Mouse (Mus musculus): ENCODE data around the gene Gpn1. TPM values are rescaled to one million over a fixed set of nuclear protein-coding genes. Genes with fewer than 3 reads are reported as not detected.

Gpn1 gene
- 50.3 and 55.3 TPM in 2 replicates for polyA plus RNA-seq (2014; fragmentation: Nextera tagmentation; extraction: Ambion mirVana)

DNA sequence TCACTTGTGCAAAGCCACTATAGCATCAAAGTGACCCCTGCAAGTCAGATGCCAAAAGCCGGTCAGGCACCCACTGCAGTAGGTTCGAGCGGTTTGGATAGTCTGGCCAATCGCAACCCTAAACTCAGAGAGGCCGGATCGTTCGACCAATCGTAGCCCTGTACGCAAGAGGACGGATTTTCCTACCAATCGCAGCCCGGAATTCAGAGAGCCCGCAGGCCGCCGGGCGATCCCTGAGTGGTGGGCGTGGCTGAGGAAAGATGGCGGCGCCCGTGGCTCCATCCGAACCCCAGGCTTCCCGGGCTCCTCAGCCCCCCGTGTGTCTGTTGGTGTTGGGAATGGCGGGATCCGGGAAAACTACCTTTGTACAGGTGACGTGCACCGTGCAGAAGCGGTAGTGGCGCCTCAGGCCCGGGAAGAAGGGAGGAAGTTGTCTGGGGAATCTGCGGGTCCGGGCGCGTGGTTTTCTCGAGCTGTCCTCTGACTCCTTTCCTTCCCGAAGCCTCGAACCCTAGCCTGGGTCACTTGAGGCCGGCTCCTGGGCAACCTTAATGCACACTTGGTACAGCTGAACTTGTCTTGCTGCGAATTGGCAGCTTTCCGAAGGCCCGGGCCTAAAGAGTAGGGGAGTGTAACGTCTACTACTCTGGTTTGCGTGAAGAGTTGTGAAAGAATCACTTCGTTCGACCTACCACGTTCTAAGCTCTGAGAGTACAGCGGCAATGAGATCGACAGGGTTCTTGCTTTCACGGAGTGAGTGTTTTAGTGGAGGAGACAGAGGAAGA lies at the start of gene Gpn1:
Gene Gpn1 (plus strand): TSS at position 229 of the 785 bp plus-strand sequence.
- DNase-seq (ENCODE audit: low spot score) (peak; percentile 85), ATAC-seq (replicated peaks; ENCODE audit: low FRiP score) (peak; percentile 100)
- Histone ChIP-seq H3K36me3 (ENCODE audit: control insufficient read depth, insufficient read depth, low read length) (peaks cover 23% of the 10 kb centered on the region; the same call in 1 of the 2 replicates), H3K9me3 (ENCODE audit: control insufficient read depth, low read length) (no peaks in the 10 kb centered on the region), H3K27ac (ENCODE audit: low read depth, low read length) (no peak within 1 kb of the TSS), H3K4me1 (replicated peaks; ENCODE audit: control insufficient read depth, insufficient read depth, low read length) (peaks cover 7% of the 10 kb centered on the region), H3K4me3 (ENCODE audit: low read depth, low read length) (peak within 1 kb of the TSS; percentile 88), H3K4me2 (peak within 1 kb of the TSS; percentile 84), H3K27me3 (replicated peaks; ENCODE audit: control insufficient read depth, insufficient read depth, low read length) (no peaks in the 10 kb centered on the region), H3K9ac (ENCODE audit: low read depth, low read length) (peak within 1 kb of the TSS; percentile 86)
- WGBS, result under 1% methylated on average over 49 of the region's 49 CpGs

DNA sequence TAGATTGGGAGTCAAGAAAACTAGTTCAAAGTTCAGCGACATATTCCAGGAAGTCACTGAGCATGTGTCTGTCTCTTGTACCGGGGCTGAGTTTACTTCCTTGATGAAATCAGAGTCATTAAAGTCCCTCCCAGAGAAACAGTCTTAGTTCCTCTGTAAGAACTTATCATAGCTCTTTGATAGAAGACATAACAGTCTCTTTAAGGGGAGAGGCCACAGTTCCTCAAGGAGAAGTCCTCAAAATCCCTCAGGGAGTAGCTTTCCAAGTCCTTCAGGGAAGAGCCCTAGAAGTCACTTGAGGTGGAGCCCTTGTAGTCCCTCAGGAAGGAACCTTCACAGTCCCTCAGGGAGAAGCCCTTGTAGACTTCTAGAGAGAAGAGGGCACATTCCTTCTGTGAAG lies 43.2 kb upstream of the Gpn1 start:
- ATAC-seq (replicated peaks; ENCODE audit: low FRiP score) (no peak), DNase-seq (ENCODE audit: low spot score) (no peak)
- H3K27me3 ChIP-seq (replicated peaks; ENCODE audit: control insufficient read depth, insufficient read depth, low read length), result no peaks in the 10 kb centered on the region
- H3K27ac ChIP-seq (ENCODE audit: low read depth, low read length), result no peak overlapping the region; the same call in 1 of the 2 replicates
- 56% methylated on average over 2 of the region's 2 CpGs for WGBS
- no peak overlapping the region; the same call in 1 of the 2 replicates for H3K4me2 ChIP-seq
- no peak overlapping the region; the same call in 1 of the 2 replicates for H3K4me3 ChIP-seq (ENCODE audit: low read depth, low read length)
- no peaks in the 10 kb centered on the region for H3K9me3 ChIP-seq (ENCODE audit: control insufficient read depth, low read length)
- peaks cover 9% of the 10 kb centered on the region for H3K4me1 ChIP-seq (replicated peaks; ENCODE audit: control insufficient read depth, insufficient read depth, low read length)
- H3K9ac ChIP-seq (ENCODE audit: low read depth, low read length), result no peak overlapping the region
- H3K36me3 ChIP-seq (ENCODE audit: control insufficient read depth, insufficient read depth, low read length), result no peaks in the 10 kb centered on the region

DNA sequence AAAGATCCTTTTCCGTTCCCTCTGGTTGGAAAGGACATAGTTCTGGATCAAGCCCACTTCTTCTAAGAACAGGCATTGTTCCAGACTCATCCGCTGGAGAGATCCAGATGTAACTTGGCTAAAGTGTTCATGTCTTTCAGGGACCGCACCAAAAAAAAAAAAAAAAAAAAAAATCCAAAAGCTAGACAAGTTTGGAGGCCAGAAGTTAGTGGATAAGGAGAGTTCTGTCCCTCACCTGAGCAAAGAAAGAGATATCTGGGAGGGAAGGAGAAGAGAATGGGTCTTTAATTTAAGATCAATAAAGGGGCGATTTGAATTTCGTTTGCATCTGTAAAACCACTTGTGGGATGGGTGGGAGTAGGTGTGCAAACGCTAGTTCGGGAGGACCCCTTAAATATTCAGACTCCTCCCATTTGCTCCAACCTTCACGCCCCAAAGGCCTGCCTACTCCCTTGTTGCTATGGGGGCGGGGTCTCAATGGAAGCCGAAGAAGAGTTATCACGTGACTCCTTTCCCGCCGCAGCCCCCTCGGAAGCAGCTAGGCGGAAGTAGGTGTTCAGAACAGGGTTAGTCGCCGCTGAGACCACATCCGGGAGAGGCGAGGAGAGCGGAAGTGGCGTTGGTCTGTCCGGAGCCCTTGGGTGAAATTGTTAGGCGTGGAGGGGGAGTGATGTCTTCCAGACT lies 42.5 kb upstream of the Gpn1 start, which contains the start of gene Zfp512:
Gene Zfp512 (plus strand): TSS at position 554 of the 684 bp plus-strand sequence.
- Histone ChIP-seq H3K27me3 (replicated peaks; ENCODE audit: control insufficient read depth, insufficient read depth, low read length) (no peaks in the 10 kb centered on the region), H3K4me3 (ENCODE audit: low read depth, low read length) (peak within 1 kb of the TSS; percentile 63), H3K4me2 (peak within 1 kb of the TSS; percentile 96), H3K9me3 (ENCODE audit: control insufficient read depth, low read length) (no peaks in the 10 kb centered on the region), H3K27ac (ENCODE audit: low read depth, low read length) (peak within 1 kb of the TSS; percentile 49; the same call in 1 of the 2 replicates), H3K9ac (ENCODE audit: low read depth, low read length) (peak within 1 kb of the TSS; percentile 76), H3K36me3 (ENCODE audit: control insufficient read depth, insufficient read depth, low read length) (no peaks in the 10 kb centered on the region), H3K4me1 (replicated peaks; ENCODE audit: control insufficient read depth, insufficient read depth, low read length) (peaks cover 9% of the 10 kb centered on the region)
- DNase-seq (ENCODE audit: low spot score) (peak; percentile 92), ATAC-seq (replicated peaks; ENCODE audit: low FRiP score) (peak; percentile 99)
- WGBS, result 7% methylated on average over 23 of the region's 23 CpGs

DNA sequence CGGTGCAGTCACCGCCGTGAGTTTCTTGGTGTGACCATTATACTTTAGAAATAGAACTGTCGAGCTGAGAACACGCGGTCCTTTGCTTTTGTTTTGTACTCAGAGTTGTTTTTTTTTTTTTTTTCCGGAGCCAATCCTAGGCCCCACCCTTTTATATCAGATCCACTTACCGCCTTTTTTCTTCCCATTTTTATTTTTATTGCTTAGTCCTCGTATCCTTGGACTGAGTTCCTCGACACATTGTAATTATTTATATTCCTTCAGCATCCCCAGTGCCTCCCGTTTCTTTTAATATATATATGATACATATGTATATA lies 42.0 kb upstream of the Gpn1 start:
- no peaks in the 10 kb centered on the region; the same call in 1 of the 2 replicates for H3K36me3 ChIP-seq (ENCODE audit: control insufficient read depth, insufficient read depth, low read length)
- ATAC-seq (replicated peaks; ENCODE audit: low FRiP score), result peak; percentile 45; the same call in 1 of the 2 replicates
- under 1% methylated on average over 11 of the region's 11 CpGs for WGBS

DNA sequence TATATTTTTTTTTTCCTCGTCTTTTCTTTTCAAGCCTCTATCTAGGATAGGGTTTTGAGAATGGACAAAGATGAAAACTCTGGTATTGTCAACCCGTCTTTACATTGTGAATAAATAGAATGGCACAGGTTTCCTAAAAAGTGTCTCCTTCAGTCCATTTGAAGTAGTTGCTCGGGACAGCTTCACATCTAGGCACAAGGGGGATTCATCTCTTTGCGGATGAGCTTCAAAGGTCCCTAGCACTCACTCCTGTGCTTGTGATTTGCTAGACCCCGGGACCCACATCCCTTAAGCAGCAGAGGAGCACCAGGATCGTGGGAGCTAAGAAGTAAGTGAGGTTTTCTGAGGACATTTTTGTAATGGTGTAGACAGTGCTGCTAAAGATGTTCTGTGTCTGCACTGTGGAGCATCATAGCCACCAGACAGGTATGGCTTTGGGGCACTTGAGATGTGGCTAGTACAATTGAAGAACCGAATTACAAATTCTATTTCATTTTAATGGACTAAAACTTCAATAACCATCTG lies 41.6 kb upstream of the Gpn1 start:
- peak; percentile 36 for DNase-seq (ENCODE audit: low spot score)
- H3K4me3 ChIP-seq (ENCODE audit: low read depth, low read length), result peak overlapping the region; percentile 63
- no peaks in the 10 kb centered on the region; the same call in 1 of the 2 replicates for H3K36me3 ChIP-seq (ENCODE audit: control insufficient read depth, insufficient read depth, low read length)
- WGBS, result 10% methylated on average over 7 of the region's 7 CpGs
- peak overlapping the region; percentile 96 for H3K4me2 ChIP-seq
- H3K9ac ChIP-seq (ENCODE audit: low read depth, low read length), result peak overlapping the region; percentile 76
- H3K9me3 ChIP-seq (ENCODE audit: control insufficient read depth, low read length), result no peaks in the 10 kb centered on the region
- H3K27ac ChIP-seq (ENCODE audit: low read depth, low read length), result no peak overlapping the region
- H3K27me3 ChIP-seq (replicated peaks; ENCODE audit: control insufficient read depth, insufficient read depth, low read length), result no peaks in the 10 kb centered on the region
- no peak for ATAC-seq (replicated peaks; ENCODE audit: low FRiP score)
- H3K4me1 ChIP-seq (replicated peaks; ENCODE audit: control insufficient read depth, insufficient read depth, low read length), result peaks cover 9% of the 10 kb centered on the region

More for the DNA sequence above, 42.0 kb upstream of the Gpn1 start:
- Histone ChIP-seq H3K4me1 (replicated peaks; ENCODE audit: control insufficient read depth, insufficient read depth, low read length) (peaks cover 9% of the 10 kb centered on the region), H3K4me3 (ENCODE audit: low read depth, low read length) (peak overlapping the region; percentile 63), H3K27me3 (replicated peaks; ENCODE audit: control insufficient read depth, insufficient read depth, low read length) (no peaks in the 10 kb centered on the region), H3K4me2 (peak overlapping the region; percentile 96), H3K9me3 (ENCODE audit: control insufficient read depth, low read length) (no peaks in the 10 kb centered on the region), H3K9ac (ENCODE audit: low read depth, low read length) (peak overlapping the region; percentile 67), H3K27ac (ENCODE audit: low read depth, low read length) (0 out of 2 replicates have a peak overlapping the region, but pooled peaks have one; percentile 49)
- no peak for DNase-seq (ENCODE audit: low spot score)

DNA sequence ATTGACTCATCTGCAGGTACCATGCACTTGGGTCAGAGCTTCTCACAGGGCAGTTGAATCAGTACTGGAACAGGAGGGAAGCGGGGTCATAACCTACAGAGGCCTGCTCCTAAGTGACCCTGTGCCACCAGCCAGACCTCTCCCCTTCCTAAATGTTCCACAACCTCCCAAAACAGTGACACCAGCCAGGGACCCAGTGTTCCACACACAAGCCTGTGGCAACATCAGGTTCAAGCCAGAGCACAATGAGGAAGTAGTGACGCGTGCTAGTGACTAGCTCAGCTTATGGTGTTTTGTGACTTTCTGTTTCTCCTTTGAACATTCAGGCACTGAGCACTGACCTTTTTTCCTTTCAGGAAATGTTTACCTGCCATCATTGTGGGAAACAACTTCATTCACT lies 26.7 kb upstream of the Gpn1 start:
- Histone ChIP-seq H3K4me1 (replicated peaks; ENCODE audit: control insufficient read depth, insufficient read depth, low read length) (no peaks in the 10 kb centered on the region), H3K9me3 (ENCODE audit: control insufficient read depth, low read length) (no peaks in the 10 kb centered on the region), H3K27me3 (replicated peaks; ENCODE audit: control insufficient read depth, insufficient read depth, low read length) (no peaks in the 10 kb centered on the region), H3K36me3 (ENCODE audit: control insufficient read depth, insufficient read depth, low read length) (peaks cover 35% of the 10 kb centered on the region), H3K4me2 (no peak overlapping the region), H3K9ac (ENCODE audit: low read depth, low read length) (no peak overlapping the region), H3K27ac (ENCODE audit: low read depth, low read length) (no peak overlapping the region), H3K4me3 (ENCODE audit: low read depth, low read length) (no peak overlapping the region)
- ATAC-seq (replicated peaks; ENCODE audit: low FRiP score), result no peak
- no peak for DNase-seq (ENCODE audit: low spot score)
- WGBS, result 89% methylated on average over 3 of the region's 3 CpGs

DNA sequence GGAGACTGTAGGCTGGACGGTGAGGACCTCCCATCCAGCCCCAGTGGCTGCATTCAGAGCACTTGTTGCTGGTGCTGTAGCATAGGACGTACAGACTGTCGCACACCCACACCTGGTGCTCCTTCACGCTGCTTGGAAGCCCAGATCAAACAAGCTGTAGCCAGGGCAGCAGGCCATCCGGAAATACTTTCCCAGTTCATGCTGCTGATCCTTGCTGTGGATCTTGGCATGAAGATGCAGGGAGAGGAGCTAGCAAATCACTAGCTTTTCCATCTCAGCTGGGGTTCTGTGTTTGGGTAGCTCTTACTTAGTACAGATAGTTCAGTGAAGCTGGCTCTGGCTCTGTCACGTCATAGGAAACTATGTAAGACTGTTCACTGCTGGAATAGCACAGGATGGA lies 24.8 kb upstream of the Gpn1 start:
- WGBS, result 89% methylated on average over 6 of the region's 6 CpGs
- H3K4me1 ChIP-seq (replicated peaks; ENCODE audit: control insufficient read depth, insufficient read depth, low read length), result no peaks in the 10 kb centered on the region
- H3K9ac ChIP-seq (ENCODE audit: low read depth, low read length), result no peak overlapping the region
- no peak overlapping the region for H3K27ac ChIP-seq (ENCODE audit: low read depth, low read length)
- no peaks in the 10 kb centered on the region for H3K9me3 ChIP-seq (ENCODE audit: control insufficient read depth, low read length)
- no peak overlapping the region for H3K4me2 ChIP-seq
- ATAC-seq (replicated peaks; ENCODE audit: low FRiP score), result no peak
- H3K4me3 ChIP-seq (ENCODE audit: low read depth, low read length), result no peak overlapping the region
- no peak for DNase-seq (ENCODE audit: low spot score)
- no peaks in the 10 kb centered on the region for H3K27me3 ChIP-seq (replicated peaks; ENCODE audit: control insufficient read depth, insufficient read depth, low read length)
- peaks cover 43% of the 10 kb centered on the region for H3K36me3 ChIP-seq (ENCODE audit: control insufficient read depth, insufficient read depth, low read length)

DNA sequence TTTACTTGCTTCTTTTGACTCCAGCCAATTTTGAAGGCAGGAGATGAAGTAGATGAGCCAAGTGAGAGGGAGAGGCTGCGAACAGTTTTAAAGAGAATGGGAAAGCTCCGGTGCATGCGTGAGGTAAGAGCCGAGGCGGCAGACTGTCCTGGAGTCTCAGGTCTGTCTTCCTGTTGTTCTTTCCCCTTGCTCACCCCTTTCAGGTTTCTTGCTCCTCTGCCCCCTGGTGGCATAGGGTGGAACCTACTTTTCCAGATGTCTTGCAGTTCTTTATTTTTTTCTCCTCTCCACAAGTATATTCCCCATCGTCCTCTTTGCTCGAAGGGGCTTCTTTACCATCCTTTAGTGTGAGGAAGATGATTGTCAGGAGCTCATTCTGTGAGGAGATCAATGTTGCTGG lies 24.2 kb upstream of the Gpn1 start:
- DNase-seq (ENCODE audit: low spot score), result no peak
- no peak overlapping the region for H3K27ac ChIP-seq (ENCODE audit: low read depth, low read length)
- peaks cover 44% of the 10 kb centered on the region for H3K36me3 ChIP-seq (ENCODE audit: control insufficient read depth, insufficient read depth, low read length)

More for the DNA sequence above, 24.2 kb upstream of the Gpn1 start:
- H3K9ac ChIP-seq (ENCODE audit: low read depth, low read length), result no peak overlapping the region
- no peaks in the 10 kb centered on the region for H3K4me1 ChIP-seq (replicated peaks; ENCODE audit: control insufficient read depth, insufficient read depth, low read length)
- H3K27me3 ChIP-seq (replicated peaks; ENCODE audit: control insufficient read depth, insufficient read depth, low read length), result no peaks in the 10 kb centered on the region
- WGBS, result 80% methylated on average over 7 of the region's 7 CpGs
- H3K4me3 ChIP-seq (ENCODE audit: low read depth, low read length), result no peak overlapping the region
- ATAC-seq (replicated peaks; ENCODE audit: low FRiP score), result no peak
- no peaks in the 10 kb centered on the region for H3K9me3 ChIP-seq (ENCODE audit: control insufficient read depth, low read length)
- no peak overlapping the region for H3K4me2 ChIP-seq

Data from liver, embryonic 11.5 days (tissue).